Mouse (Mus musculus) spleen, adult 2 months (tissue): ENCODE results near the gene Pdrg1. TPM values are rescaled to one million over a fixed set of nuclear protein-coding genes. Genes with fewer than 3 reads are reported as not detected.

Experiments
- DNase-seq, 2 experiments: peaks; one replicate each; pipeline versions ENCODE4 v3.0.0 to v3.0.0-alpha.2; 2012 to 2021; ENCODE audit warnings: low spot score in 2 of 2, low read depth in 1 of 2
- H3K27ac ChIP-seq: fragments of 200-500 bp; 2 replicates; pipeline ENCODE4 v1.5.1; 2012; ENCODE audit warnings: low read length, inconsistent platforms; ENCODE audit not compliant: insufficient read depth
- H3K27me3 ChIP-seq: fragments of 200-500 bp; 2 replicates; pipeline ENCODE4 v1.6.1; 2012; ENCODE audit warnings: mild to moderate bottlenecking, moderate library complexity, low read length, inconsistent platforms; ENCODE audit not compliant: control insufficient read depth, insufficient read depth
- H3K36me3 ChIP-seq: fragments of 200-500 bp; 2 replicates; pipeline ENCODE4 v1.6.1; 2012; ENCODE audit warnings: mild to moderate bottlenecking, low read length, inconsistent platforms; ENCODE audit not compliant: control insufficient read depth, insufficient read depth
- H3K4me1 ChIP-seq: fragments of 200-500 bp; 2 replicates; pipeline ENCODE4 v1.6.1; 2011; ENCODE audit warnings: inconsistent platforms; ENCODE audit not compliant: control insufficient read depth, insufficient read depth, insufficient read length
- H3K4me3 ChIP-seq: fragments of 200-500 bp; 2 replicates; pipeline ENCODE4 v1.5.1; 2011; ENCODE audit warnings: mild to moderate bottlenecking, inconsistent platforms; ENCODE audit not compliant: insufficient read depth, insufficient read length; ENCODE audit errors: extremely low read depth
- CTCF ChIP-seq: fragments of 200-500 bp; IDR thresholded peaks from 2 replicates; pipeline ENCODE4 v1.5.1; 2011; ENCODE audit warnings: mild to moderate bottlenecking, inconsistent platforms; ENCODE audit not compliant: insufficient read depth, insufficient read length, insufficient replicate concordance; ENCODE audit errors: extremely low read depth
- POLR2A ChIP-seq: fragments of 200-500 bp; IDR thresholded peaks from 2 replicates; pipeline ENCODE4 v1.6.1; 2011; ENCODE audit warnings: low read depth, low read length, inconsistent platforms
- WGBS: fragments of 180-500 bp; shearing (Covaris S2); methylation state at CpG from one replicate; pipeline ENCODE4 v1.1.7; 2018; 5-methylcytosine and 5-hydroxymethylcytosine counted together
- polyA plus RNA-seq: library from polyadenylated mRNA; depleted of rRNA; stranded (reverse); fragments of >200 nt; gene quantifications from 2 replicates; pipeline ENCODE4 v1.2.3, GENCODE M21; 2012

Pdrg1 gene
- polyA plus RNA-seq, 1 experiment = 38.8 TPM

DNA sequence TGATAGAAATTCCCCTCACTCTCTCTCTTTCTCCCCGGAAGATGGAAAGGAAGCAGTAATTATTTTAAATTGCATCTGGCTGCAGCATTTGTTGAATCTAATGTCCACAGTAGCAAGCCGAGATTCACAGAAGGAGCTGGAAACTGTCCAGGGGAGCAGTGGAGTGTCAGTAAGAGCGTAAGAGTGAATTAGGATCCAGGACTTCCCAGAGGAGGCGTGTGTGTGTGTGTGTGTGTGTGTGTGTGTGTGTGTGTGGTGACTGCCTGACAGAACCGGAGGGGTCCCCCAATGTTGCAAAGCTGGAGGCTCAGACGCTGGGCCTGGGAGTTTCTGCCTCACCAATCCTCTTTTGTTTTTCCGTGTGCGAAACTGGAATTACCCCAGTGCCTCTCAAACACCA, 577 bp upstream of the Pdrg1 start:
- 49% methylated on average over 8 of the region's 8 CpGs for WGBS
- H3K27ac ChIP-seq = no peak overlapping the region
- H3K4me3 ChIP-seq = no peak overlapping the region
- H3K36me3 ChIP-seq = peaks cover 1% of the 10 kb centered on the region; the same call in 1 of the 2 replicates
- H3K4me1 ChIP-seq = peaks cover 4% of the 10 kb centered on the region; the same call in 1 of the 2 replicates
- DNase-seq = no peak
- H3K27me3 ChIP-seq = no peaks in the 10 kb centered on the region; the same call in 1 of the 2 replicates
- TF ChIP-seq CTCF (no peak), POLR2A (no peak)

GRCm38 (mm10) chr2:153013724-153014515, 1.3 kb downstream of the Pdrg1 start:
- no peak for DNase-seq
- 88% methylated on average over 11 of the region's 11 CpGs for WGBS
- peaks cover 17% of the 10 kb centered on the region for H3K36me3 ChIP-seq
- H3K4me1 ChIP-seq = peaks cover 4% of the 10 kb centered on the region; the same call in 1 of the 2 replicates
- H3K4me3 ChIP-seq = no peak overlapping the region
- no peak for TF ChIP-seq CTCF
- H3K27ac ChIP-seq = no peak overlapping the region
- no peaks in the 10 kb centered on the region; the same call in 1 of the 2 replicates for H3K27me3 ChIP-seq

- TF ChIP-seq POLR2A (no peak), CTCF (no peak)
- no peak for DNase-seq
- Histone ChIP-seq H3K27ac (no peak overlapping the region), H3K4me3 (no peak overlapping the region), H3K27me3 (no peaks in the 10 kb centered on the region), H3K4me1 (peaks cover 4% of the 10 kb centered on the region; the same call in 1 of the 2 replicates), H3K36me3 (peaks cover 22% of the 10 kb centered on the region)
- WGBS = 96% methylated on average over 12 of the region's 12 CpGs
Measured at GRCm38 (mm10) chr2:153009192-153009973, 5.8 kb downstream of the Pdrg1 start.

DNA sequence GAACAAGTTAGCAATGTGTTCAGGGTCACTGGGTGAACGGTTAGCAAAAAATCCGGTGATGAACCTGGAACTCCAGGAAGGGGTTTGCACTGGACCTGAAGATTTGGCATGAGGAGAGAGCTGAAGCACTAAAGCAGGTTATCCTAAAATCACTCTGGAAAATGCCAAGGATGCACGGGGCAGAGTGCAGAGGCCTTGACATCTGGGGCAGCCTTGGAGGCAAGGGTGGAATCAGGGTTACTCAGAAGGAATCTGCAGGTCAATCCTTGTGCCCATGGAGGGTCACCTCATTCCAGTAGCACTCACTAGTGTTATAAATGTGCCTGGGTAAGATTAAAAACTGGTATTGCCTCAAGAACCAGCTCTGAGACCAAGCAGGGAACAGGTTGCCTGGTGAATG, 9.2 kb downstream of the Pdrg1 start:
- no peak overlapping the region for H3K4me3 ChIP-seq
- peaks cover 10% of the 10 kb centered on the region; the same call in 1 of the 2 replicates for H3K4me1 ChIP-seq
- TF ChIP-seq CTCF (no peak), POLR2A (no peak)
- WGBS = 89% methylated on average over 3 of the region's 3 CpGs
- H3K36me3 ChIP-seq = peaks cover 21% of the 10 kb centered on the region
- DNase-seq = no peak
- H3K27me3 ChIP-seq = no peaks in the 10 kb centered on the region
- H3K27ac ChIP-seq = no peak overlapping the region

DNA sequence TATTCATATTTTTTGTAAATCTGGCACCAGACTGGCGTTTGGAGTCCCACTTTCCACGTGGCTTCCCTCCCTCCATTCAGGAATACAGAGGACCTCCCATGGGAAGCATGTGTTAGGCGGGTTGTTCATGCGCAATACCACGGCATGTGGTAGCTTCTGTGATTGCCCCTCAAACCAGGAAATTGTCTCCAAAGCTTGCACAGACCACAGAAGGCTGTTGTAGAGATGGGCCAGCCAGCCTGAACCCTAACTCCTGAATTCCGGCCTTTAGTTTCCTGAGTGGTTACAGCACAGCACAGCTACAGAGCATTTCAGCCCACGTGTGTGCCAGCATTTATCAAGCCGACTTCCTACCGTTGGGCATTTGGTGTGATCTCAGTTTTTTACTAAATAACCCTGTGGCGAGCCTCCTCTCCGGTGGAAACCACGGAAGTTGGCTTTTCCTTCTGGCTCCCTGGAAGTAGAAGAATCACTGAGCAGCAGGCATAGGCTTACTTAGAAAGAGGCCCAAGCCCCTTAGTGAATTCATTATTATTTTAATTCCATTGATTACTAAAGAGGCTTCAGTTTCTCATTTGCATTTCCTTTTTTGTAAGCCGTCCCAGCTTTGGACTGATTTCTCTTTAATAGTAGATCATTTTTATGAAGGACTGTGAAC, 11.4 kb downstream of the Pdrg1 start:
- Histone ChIP-seq H3K27ac (no peak overlapping the region), H3K4me3 (no peak overlapping the region), H3K4me1 (peaks cover 10% of the 10 kb centered on the region; the same call in 1 of the 2 replicates), H3K36me3 (peaks cover 5% of the 10 kb centered on the region), H3K27me3 (no peaks in the 10 kb centered on the region)
- DNase-seq = no peak
- no peak for TF ChIP-seq CTCF
- TF ChIP-seq POLR2A = no peak
- WGBS = 14% methylated on average over 13 of the region's 13 CpGs

GRCm38 (mm10) chr2:153002492-153003248, 12.6 kb downstream of the Pdrg1 start:
- WGBS = 13% methylated on average over 15 of the region's 15 CpGs
- TF ChIP-seq POLR2A = no peak
- TF ChIP-seq CTCF = no peak
- no peaks in the 10 kb centered on the region for H3K27me3 ChIP-seq
- H3K4me1 ChIP-seq = peaks cover 10% of the 10 kb centered on the region; the same call in 1 of the 2 replicates
- no peaks in the 10 kb centered on the region for H3K36me3 ChIP-seq
- H3K27ac ChIP-seq = no peak overlapping the region
- DNase-seq = no peak
- no peak overlapping the region for H3K4me3 ChIP-seq
